Mouse (Mus musculus) embryonic facial prominence, embryonic 11.5 days (tissue): Measurements from ENCODE around the gene Babam2. TPM values are rescaled to one million over a fixed set of nuclear protein-coding genes. Genes with fewer than 3 reads are reported as not detected.

Experiments
- ATAC-seq: fragments of 200-750 bp; cut with Nextera tagmentation; replicated peaks from 2 replicates; pipeline ENCODE4 v1.8.0; 2017; ENCODE audit warnings: low read depth; ENCODE audit not compliant: insufficient number of reproducible peaks, low FRiP score, low TSS enrichment
- DNase-seq: peaks from one replicate; pipeline ENCODE4 v3.0.0-alpha.2; 2015; ENCODE audit warnings: low spot score
- H3K27ac ChIP-seq: fragments of 300-500 bp; sonication (generic); replicated peaks from 2 replicates; pipeline ENCODE4 v1.5.1; 2014; ENCODE audit warnings: mild to moderate bottlenecking, low read depth, low read length, control low read depth
- H3K27me3 ChIP-seq: fragments of 300-500 bp; sonication (generic); 2 replicates; pipeline ENCODE4 v1.6.1; 2014; ENCODE audit warnings: mild to moderate bottlenecking, low read length, moderate library complexity, mixed read lengths; ENCODE audit not compliant: control insufficient read depth, insufficient read depth
- H3K36me3 ChIP-seq: fragments of 300-500 bp; sonication (generic); replicated peaks from 2 replicates; pipeline ENCODE4 v1.6.1; 2014; ENCODE audit warnings: low read depth, mild to moderate bottlenecking, low read length, moderate library complexity, mixed read lengths; ENCODE audit not compliant: control insufficient read depth, insufficient read depth
- H3K4me1 ChIP-seq: fragments of 300-500 bp; sonication (generic); 2 replicates; pipeline ENCODE4 v1.6.1; 2014; ENCODE audit warnings: low read length, mixed read lengths; ENCODE audit not compliant: control insufficient read depth, insufficient read depth
- H3K4me2 ChIP-seq: fragments of 300-500 bp; sonication (generic); 2 replicates; pipeline ENCODE4 v1.6.1; 2014; ENCODE audit warnings: low read depth, mild to moderate bottlenecking, control low read depth, low read length, moderate library complexity
- H3K4me3 ChIP-seq: fragments of 300-500 bp; sonication (generic); 2 replicates; pipeline ENCODE4 v1.5.1; 2014; ENCODE audit warnings: low read depth, low read length, control low read depth
- H3K9ac ChIP-seq: fragments of 300-500 bp; sonication (generic); replicated peaks from 2 replicates; pipeline ENCODE4 v1.6.1; 2014; ENCODE audit warnings: mild to moderate bottlenecking, control low read depth, low read length
- H3K9me3 ChIP-seq: fragments of 300-500 bp; sonication (generic); replicated peaks from 2 replicates; pipeline ENCODE4 v1.6.1; 2016; ENCODE audit warnings: mild to moderate bottlenecking, low read length, inconsistent platforms, mixed read lengths; ENCODE audit not compliant: control insufficient read depth
- WGBS: fragments of 180-500 bp; shearing (Covaris S2); extraction: QIAGEN DNeasy Blood & Tissue Kit; methylation state at CpG from one replicate; pipeline ENCODE4 v1.1.7; 2014; 5-methylcytosine and 5-hydroxymethylcytosine counted together
- polyA plus RNA-seq: library from polyadenylated mRNA; unstranded; fragments of >200 nt; fragmentation: Nextera tagmentation; extraction: Ambion mirVana; gene quantifications from 2 replicates; pipeline ENCODE4 v1.2.1, GENCODE M21; 2014

Babam2 gene
- polyA plus RNA-seq, 1 experiment from 2014 or later = 38.8 TPM

DNA sequence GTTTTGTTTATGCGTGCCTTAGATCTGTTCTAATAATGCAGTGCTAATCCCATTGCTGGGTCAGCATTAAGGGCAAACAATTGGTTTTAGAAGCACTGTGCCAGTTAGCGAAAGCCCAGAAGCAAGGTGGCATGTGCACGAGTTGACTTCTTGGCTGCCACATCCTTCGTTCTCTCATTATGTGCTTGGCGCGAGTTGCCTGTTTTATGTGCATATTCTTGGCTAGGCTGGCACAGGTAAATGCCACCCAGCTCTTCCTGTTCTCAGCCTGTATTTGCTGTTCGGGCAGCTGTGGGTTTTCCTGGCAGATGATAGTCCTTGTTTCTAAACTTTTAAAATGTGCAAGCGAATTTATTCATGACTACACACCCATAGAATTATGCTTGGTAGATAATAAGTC is 262.4 kb downstream of the Babam2 start:
- Histone ChIP-seq H3K4me2 (no peak overlapping the region), H3K27ac (no peak overlapping the region), H3K4me3 (no peak overlapping the region), H3K4me1 (no peaks in the 10 kb centered on the region), H3K36me3 (no peaks in the 10 kb centered on the region), H3K9ac (no peak overlapping the region), H3K9me3 (no peaks in the 10 kb centered on the region), H3K27me3 (no peaks in the 10 kb centered on the region)
- no peak for ATAC-seq
- no peak for DNase-seq
- WGBS = 92% methylated on average over 8 of the region's 8 CpGs

DNA sequence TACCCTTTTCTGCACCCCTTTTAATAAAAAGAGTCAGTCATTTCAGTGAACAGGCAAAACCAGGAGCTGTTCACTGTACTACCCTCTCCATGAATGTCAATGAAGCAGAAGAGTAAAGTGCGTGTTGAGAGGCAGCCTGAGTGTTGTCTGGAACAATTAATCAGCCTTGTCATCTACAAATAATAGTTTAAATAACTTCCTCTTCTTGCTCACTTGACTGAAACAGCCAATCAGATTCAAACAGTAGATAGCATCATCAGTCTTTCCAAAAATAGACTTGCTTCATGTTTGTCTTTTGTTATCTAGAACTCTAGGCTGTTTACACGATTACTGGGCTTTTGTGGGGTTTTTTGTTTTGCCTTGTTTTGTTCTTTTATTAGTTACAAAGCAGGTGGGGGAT is 263.9 kb downstream of the Babam2 start:
- DNase-seq (no peak), ATAC-seq (no peak)
- Histone ChIP-seq H3K4me2 (no peak overlapping the region), H3K9me3 (no peaks in the 10 kb centered on the region), H3K36me3 (no peaks in the 10 kb centered on the region), H3K27me3 (no peaks in the 10 kb centered on the region), H3K4me3 (no peak overlapping the region), H3K4me1 (no peaks in the 10 kb centered on the region), H3K27ac (no peak overlapping the region), H3K9ac (no peak overlapping the region)
- 75% methylated on average over 2 of the region's 2 CpGs for WGBS

DNA sequence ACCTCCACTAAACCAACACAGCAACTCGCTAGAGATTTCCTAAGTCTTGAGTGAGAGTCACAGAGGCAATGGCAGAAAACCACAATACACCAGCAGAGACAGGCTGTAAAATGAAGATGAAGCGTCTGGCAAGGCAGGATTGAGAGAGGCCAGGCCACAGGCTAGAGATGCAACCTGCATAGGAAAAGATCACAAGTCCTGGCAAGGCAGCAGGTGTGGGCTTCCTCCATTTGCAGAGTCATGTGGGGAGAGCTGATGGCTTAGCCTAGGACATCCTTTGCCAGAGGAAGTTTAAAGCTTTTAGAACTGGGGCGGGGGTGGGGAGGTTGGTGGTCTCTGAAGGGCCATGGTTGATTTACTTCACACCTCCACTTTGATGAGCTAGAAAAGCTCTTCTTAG is 264.9 kb downstream of the Babam2 start:
- Histone ChIP-seq H3K4me2 (no peak overlapping the region), H3K36me3 (no peaks in the 10 kb centered on the region), H3K9me3 (no peaks in the 10 kb centered on the region), H3K27ac (no peak overlapping the region), H3K4me1 (no peaks in the 10 kb centered on the region), H3K27me3 (no peaks in the 10 kb centered on the region), H3K4me3 (no peak overlapping the region), H3K9ac (no peak overlapping the region)
- no peak for ATAC-seq
- no peak for DNase-seq
- 72% methylated on average over 3 of the region's 3 CpGs for whole genome bisulfite sequencing

DNA sequence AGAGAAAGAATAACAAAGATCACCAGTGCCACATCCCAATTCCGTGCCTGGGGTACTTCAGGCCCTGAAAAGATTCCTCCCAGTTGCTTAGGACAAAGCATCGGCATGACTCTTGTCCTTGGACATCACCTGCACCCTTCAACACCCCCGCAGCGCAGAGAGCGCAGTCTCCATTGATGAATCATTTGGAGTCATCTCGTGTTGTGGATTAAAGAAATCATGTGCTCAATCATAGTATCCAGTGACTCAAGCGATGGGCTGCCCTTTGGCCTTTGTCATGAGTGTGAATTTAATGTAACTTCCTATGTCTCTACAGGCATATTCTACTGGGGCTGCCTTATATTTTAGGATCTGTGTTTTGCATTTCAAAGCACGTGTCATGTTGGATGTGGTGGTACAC is 265.9 kb downstream of the Babam2 start:
- Histone ChIP-seq H3K9me3 (no peaks in the 10 kb centered on the region), H3K4me2 (no peak overlapping the region), H3K9ac (no peak overlapping the region), H3K36me3 (no peaks in the 10 kb centered on the region), H3K4me3 (no peak overlapping the region), H3K27ac (no peak overlapping the region), H3K4me1 (no peaks in the 10 kb centered on the region), H3K27me3 (no peaks in the 10 kb centered on the region)
- 83% methylated on average over 8 of the region's 8 CpGs for WGBS
- DNase-seq = no peak
- no peak for ATAC-seq

DNA sequence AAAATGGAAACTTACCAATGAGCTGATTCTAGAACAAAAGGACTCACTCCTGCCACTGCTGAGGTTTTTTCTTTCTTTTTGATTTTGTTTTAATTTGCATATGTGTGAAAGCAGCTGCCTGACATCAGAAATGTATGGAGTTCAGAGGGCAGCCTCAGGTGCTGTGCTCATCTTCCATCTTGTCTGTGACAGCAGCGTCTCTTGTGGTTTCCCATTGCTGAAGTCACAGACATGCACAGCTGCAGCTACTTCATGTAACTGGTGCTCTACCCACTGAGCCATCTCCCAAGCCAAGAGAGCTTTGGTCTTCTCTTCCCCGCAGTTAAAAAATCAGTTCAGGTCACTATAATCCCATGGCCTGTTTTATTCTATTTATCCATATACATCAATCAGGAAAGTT is 266.4 kb downstream of the Babam2 start:
- H3K36me3 ChIP-seq = no peaks in the 10 kb centered on the region
- H3K4me1 ChIP-seq = no peaks in the 10 kb centered on the region
- ATAC-seq = no peak
- H3K9me3 ChIP-seq = no peaks in the 10 kb centered on the region
- H3K4me3 ChIP-seq = no peak overlapping the region
- no peak for DNase-seq
- 89% methylated on average over 2 of the region's 2 CpGs for WGBS
- H3K4me2 ChIP-seq = no peak overlapping the region
- H3K27me3 ChIP-seq = no peaks in the 10 kb centered on the region
- H3K9ac ChIP-seq = no peak overlapping the region
- H3K27ac ChIP-seq = no peak overlapping the region

DNA sequence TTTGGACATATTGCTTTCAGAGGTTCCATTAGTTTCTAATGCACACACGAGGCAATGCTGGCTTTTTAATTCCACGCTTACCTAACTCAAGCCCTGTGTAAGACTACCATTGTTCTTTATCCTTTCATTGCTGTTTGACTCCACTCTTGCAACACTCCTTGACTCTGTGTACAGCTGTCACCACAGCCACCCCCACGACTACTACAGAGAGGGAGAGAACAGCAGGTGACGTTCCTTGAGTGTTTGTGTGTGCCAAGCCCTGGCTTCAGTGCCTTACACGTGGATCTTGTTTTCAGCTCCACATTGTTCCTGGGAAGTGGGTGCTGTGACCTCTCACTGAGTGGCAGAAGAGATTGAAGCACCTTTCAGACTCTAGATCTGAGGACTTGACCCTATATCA is 269.3 kb downstream of the Babam2 start:
- no peak overlapping the region for H3K4me3 ChIP-seq
- H3K9me3 ChIP-seq = no peaks in the 10 kb centered on the region
- no peak overlapping the region for H3K9ac ChIP-seq
- no peak overlapping the region for H3K4me2 ChIP-seq
- no peak overlapping the region for H3K27ac ChIP-seq
- no peaks in the 10 kb centered on the region for H3K4me1 ChIP-seq
- DNase-seq (no peak), ATAC-seq (no peak)
- H3K36me3 ChIP-seq = no peaks in the 10 kb centered on the region
- WGBS = 67% methylated on average over 5 of the region's 5 CpGs
- no peaks in the 10 kb centered on the region for H3K27me3 ChIP-seq

DNA sequence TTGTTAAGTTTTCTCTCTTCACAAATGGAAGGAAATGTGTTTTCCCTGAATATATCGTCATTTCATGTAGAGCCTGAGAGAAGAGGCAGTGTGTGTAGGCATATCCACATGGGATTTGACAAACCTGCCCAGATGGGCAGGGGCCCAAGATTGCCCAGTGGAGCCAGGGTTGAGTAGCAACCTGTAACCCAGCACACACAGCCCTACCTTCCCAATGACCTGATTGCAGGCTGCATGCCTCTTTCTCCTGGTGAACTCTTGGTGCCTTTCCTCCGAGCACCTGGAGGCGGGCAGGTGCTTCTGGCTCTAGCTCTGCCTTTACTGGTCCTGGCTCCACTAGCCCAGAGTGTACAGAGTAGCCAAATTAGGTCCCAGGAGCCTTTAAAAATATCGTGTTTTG is 270.0 kb downstream of the Babam2 start:
- no peaks in the 10 kb centered on the region for H3K36me3 ChIP-seq
- H3K27me3 ChIP-seq = no peaks in the 10 kb centered on the region
- H3K9ac ChIP-seq = no peak overlapping the region
- H3K4me3 ChIP-seq = no peak overlapping the region
- 69% methylated on average over 4 of the region's 4 CpGs for WGBS
- no peak for DNase-seq
- H3K4me2 ChIP-seq = no peak overlapping the region
- no peak overlapping the region for H3K27ac ChIP-seq
- no peaks in the 10 kb centered on the region for H3K4me1 ChIP-seq
- no peak for ATAC-seq
- H3K9me3 ChIP-seq = no peaks in the 10 kb centered on the region

DNA sequence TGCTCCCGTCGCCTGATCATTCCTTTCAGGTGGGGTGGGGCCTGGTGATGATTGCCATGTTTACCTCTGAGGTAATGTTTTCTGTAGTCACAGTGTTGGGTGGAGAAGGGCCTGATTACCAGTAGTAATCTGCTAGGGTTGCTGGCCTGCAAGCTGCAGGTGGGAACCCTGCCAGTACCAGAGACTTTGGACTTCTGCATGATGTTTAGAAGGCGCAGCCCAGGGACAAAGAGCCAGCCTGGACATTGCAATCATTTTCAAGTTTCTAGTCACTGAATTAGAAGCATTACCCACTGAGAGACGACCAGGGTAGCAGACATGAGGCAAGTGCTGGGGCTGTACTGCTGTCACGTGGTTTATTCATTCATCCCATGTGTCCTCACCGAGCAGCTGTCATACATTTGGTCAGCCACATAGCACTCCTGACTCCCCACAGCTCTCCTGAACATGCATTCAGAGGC is 270.6 kb downstream of the Babam2 start:
- no peak overlapping the region for H3K4me3 ChIP-seq
- WGBS = 71% methylated on average over 6 of the region's 6 CpGs
- ATAC-seq = no peak; the same call in 1 of the 2 replicates
- no peak overlapping the region for H3K27ac ChIP-seq
- peak; percentile 20 for DNase-seq
- H3K36me3 ChIP-seq = no peaks in the 10 kb centered on the region
- no peak overlapping the region for H3K9ac ChIP-seq
- H3K9me3 ChIP-seq = no peaks in the 10 kb centered on the region
- H3K4me1 ChIP-seq = no peaks in the 10 kb centered on the region
- H3K4me2 ChIP-seq = no peak overlapping the region
- H3K27me3 ChIP-seq = no peaks in the 10 kb centered on the region
